8 mouse cellular contexts compared by ENCODE assay signal in the genomic region with DNA sequence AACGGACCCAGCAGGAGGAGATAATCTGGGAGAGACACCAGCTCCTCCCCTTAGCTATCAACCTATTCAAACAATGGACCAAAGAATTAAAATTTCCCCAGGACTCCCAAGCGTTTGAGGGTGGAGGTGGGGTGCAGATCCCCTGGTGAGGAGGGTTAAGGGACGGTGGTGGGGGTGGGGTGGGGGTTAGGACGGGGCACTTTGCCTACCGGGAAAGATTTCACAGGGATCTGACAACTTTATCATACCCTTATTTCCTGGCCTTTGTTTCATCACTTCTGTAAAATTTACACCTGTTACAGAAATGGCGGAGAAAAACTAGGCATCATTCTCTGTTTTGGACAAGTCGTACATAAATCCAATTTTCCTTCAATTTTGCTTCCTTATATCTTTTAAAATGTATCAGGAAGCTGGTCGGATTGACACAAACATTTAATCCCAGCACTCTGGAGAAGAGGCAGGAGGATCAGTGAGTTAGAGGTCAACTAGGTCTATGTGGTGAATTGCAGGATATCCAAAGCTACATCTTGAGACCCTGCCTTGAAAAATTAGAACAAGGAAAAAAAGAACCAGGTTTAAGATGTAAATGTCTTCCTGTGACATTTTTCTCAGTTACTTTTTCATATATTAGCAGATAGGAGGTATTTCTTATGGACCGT. TPM values are rescaled to one million over a fixed set of nuclear protein-coding genes. Genes with fewer than 3 reads are reported as not detected.
DNase-seq lines count a peak whose midpoint lies in the region; ATAC-seq and TF ChIP-seq lines count a peak whose summit lies in the region.

No protein-coding gene starts in this region.

- H3K9me3 ChIP-seq in kidney, embryonic 14.5 days (ENCODE audit: control insufficient read depth, low read length), result no peaks in the 10 kb centered on the region
- H3K9me3 ChIP-seq in hindbrain, embryonic 15.5 days, result no peaks in the 10 kb centered on the region
- H3K9me3 ChIP-seq in midbrain, embryonic 15.5 days, result no peaks in the 10 kb centered on the region

- peak overlapping the region; percentile 41 for H3K4me3 ChIP-seq in kidney, embryonic 14.5 days (ENCODE audit: low read length)
- peak overlapping the region; percentile 24 for H3K4me3 ChIP-seq in cortical plate, adult 2 months (ENCODE audit: insufficient read depth, low read length)
- peak overlapping the region; percentile 50 for H3K4me3 ChIP-seq in hindbrain, embryonic 15.5 days
- peak overlapping the region; percentile 56 for H3K4me3 ChIP-seq in midbrain, embryonic 15.5 days
- no peak overlapping the region for H3K4me3 ChIP-seq in thymus, adult 2 months (ENCODE audit: control insufficient read depth, insufficient read depth, low read length)

- H3K9ac ChIP-seq in kidney, embryonic 14.5 days (ENCODE audit: low read depth, low read length), result no peak overlapping the region
- peak overlapping the region; percentile 74 for H3K9ac ChIP-seq in hindbrain, embryonic 15.5 days
- peak overlapping the region; percentile 74 for H3K9ac ChIP-seq in midbrain, embryonic 15.5 days

- H3K27me3 ChIP-seq in kidney, embryonic 14.5 days (ENCODE audit: control insufficient read depth, insufficient read depth, low read length), result peaks cover 25% of the 10 kb centered on the region
- no peaks in the 10 kb centered on the region for H3K27me3 ChIP-seq in hindbrain, embryonic 15.5 days
- no peaks in the 10 kb centered on the region for H3K27me3 ChIP-seq in midbrain, embryonic 15.5 days (replicated peaks)
- H3K27me3 ChIP-seq in thymus, adult 2 months (ENCODE audit: control insufficient read depth, insufficient read depth, low read length), result no peaks in the 10 kb centered on the region

- H3K4me1 ChIP-seq in kidney, embryonic 14.5 days (ENCODE audit: control insufficient read depth, insufficient read depth, low read length), result 0 out of 2 replicates have a peak, but pooled peaks cover 5% of the 10 kb centered on the region
- H3K4me1 ChIP-seq in cortical plate, adult 2 months (ENCODE audit: control insufficient read depth, insufficient read depth, low read length), result peaks cover 4% of the 10 kb centered on the region
- peaks cover 45% of the 10 kb centered on the region for H3K4me1 ChIP-seq in hindbrain, embryonic 15.5 days (replicated peaks)
- peaks cover 42% of the 10 kb centered on the region for H3K4me1 ChIP-seq in midbrain, embryonic 15.5 days
- peaks cover 16% of the 10 kb centered on the region for H3K4me1 ChIP-seq in thymus, adult 2 months (replicated peaks; ENCODE audit: control insufficient read depth, insufficient read depth, low read length)

- H3K4me2 ChIP-seq in kidney, embryonic 14.5 days (replicated peaks; ENCODE audit: low read depth, low read length), result peak overlapping the region; percentile 98
- H3K4me2 ChIP-seq in hindbrain, embryonic 15.5 days, result peak overlapping the region; percentile 80
- H3K4me2 ChIP-seq in midbrain, embryonic 15.5 days, result peak overlapping the region; percentile 80

- H3K36me3 ChIP-seq in kidney, embryonic 14.5 days (ENCODE audit: control insufficient read depth, insufficient read depth, low read length), result no peaks in the 10 kb centered on the region
- no peaks in the 10 kb centered on the region for H3K36me3 ChIP-seq in hindbrain, embryonic 15.5 days
- H3K36me3 ChIP-seq in midbrain, embryonic 15.5 days (replicated peaks), result no peaks in the 10 kb centered on the region
- H3K36me3 ChIP-seq in thymus, adult 2 months (ENCODE audit: control insufficient read depth, insufficient read depth, low read length), result no peaks in the 10 kb centered on the region

- no peak overlapping the region for H3K27ac ChIP-seq in kidney, embryonic 14.5 days (ENCODE audit: low read depth, low read length)
- peak overlapping the region; percentile 69 for H3K27ac ChIP-seq in cortical plate, adult 2 months (ENCODE audit: insufficient read depth, low read length)
- peak overlapping the region; percentile 98 for H3K27ac ChIP-seq in hindbrain, embryonic 15.5 days (replicated peaks)
- peak overlapping the region; percentile 96 for H3K27ac ChIP-seq in midbrain, embryonic 15.5 days
- no peak overlapping the region for H3K27ac ChIP-seq in thymus, adult 2 months (ENCODE audit: control insufficient read depth, insufficient read depth, low read length)

- ATAC-seq in kidney, embryonic 14.5 days (ENCODE audit: low FRiP score, low TSS enrichment), result no peak
- ATAC-seq in hindbrain, embryonic 15.5 days (ENCODE audit: low FRiP score, low read depth), result no peak
- ATAC-seq in midbrain, embryonic 15.5 days (replicated peaks), result no peak

- no peak for TF ChIP-seq POLR2A in cortical plate, adult 2 months (IDR thresholded peaks at IDR 0.05; ENCODE audit: extremely low read depth, insufficient read depth, low read length)
- no peak for TF ChIP-seq POLR2A in thymus, adult 2 months (IDR thresholded peaks at IDR 0.05; ENCODE audit: control insufficient read depth, extremely low read depth, insufficient read depth, low read length, poor library complexity)

- DNase-seq in kidney, postnatal 4 days, result no peak
- no peak for DNase-seq in urinary bladder, postnatal 25 days (ENCODE audit: low spot score)
- no peak for DNase-seq in thymus, adult 2 months
- no peak for DNase-seq in thymus, postnatal 10 days (ENCODE audit: low spot score in 2 of 2)

- 6% methylated on average over 9 of the region's 9 CpGs for WGBS in kidney, embryonic 14.5 days
- 3% methylated on average over 9 of the region's 9 CpGs for WGBS in hindbrain, embryonic 15.5 days
- 2% methylated on average over 9 of the region's 9 CpGs for WGBS in midbrain, embryonic 15.5 days
- 68% methylated on average over 9 of the region's 9 CpGs for WGBS in thymus, adult 2 months

- TF ChIP-seq CTCF in cortical plate, adult 2 months (IDR thresholded peaks at IDR 0.05; ENCODE audit: extremely low read depth, insufficient read depth, low read length), result no peak
- no peak for TF ChIP-seq CTCF in thymus, adult 2 months (IDR thresholded peaks at IDR 0.05; ENCODE audit: borderline replicate concordance, control insufficient read depth, extremely low read depth, insufficient read depth, low read length, poor library complexity)

RNA-seq across cellular contexts. Expression of a gene that starts 36.0 kb away (rescaled TPM):
- polyA plus RNA-seq in kidney, embryonic 14.5 days (2014; fragmentation: Nextera tagmentation; extraction: Ambion mirVana), result 2.9 and 5.8 TPM in 2 replicates
- 100 and 101 TPM in 2 replicates for polyA plus RNA-seq in cortical plate, adult 2 months (2012; rRNA removed)
- polyA plus RNA-seq in hindbrain, embryonic 15.5 days (2015; fragmentation: Nextera tagmentation; extraction: Ambion mirVana), result 43.4 and 44.5 TPM in 2 replicates
- 34.6 and 36.8 TPM in 2 replicates for polyA plus RNA-seq in midbrain, embryonic 15.5 days (2015; fragmentation: Nextera tagmentation; extraction: Ambion mirVana)
- 11.7 and 12.8 TPM in 2 replicates for polyA plus RNA-seq in thymus, adult 2 months (2012; rRNA removed)

RNA-seq across cellular contexts. Expression of a gene that starts 54.3 kb away (rescaled TPM):
- 4.1 and 7.8 TPM in 2 replicates for polyA plus RNA-seq in kidney, embryonic 14.5 days (2014; fragmentation: Nextera tagmentation; extraction: Ambion mirVana)
- 12.7 and 13.1 TPM in 2 replicates for polyA plus RNA-seq in cortical plate, adult 2 months (2012; rRNA removed)
- 8.2 and 9.0 TPM in 2 replicates for polyA plus RNA-seq in hindbrain, embryonic 15.5 days (2015; fragmentation: Nextera tagmentation; extraction: Ambion mirVana)
- polyA plus RNA-seq in midbrain, embryonic 15.5 days (2015; fragmentation: Nextera tagmentation; extraction: Ambion mirVana), result 8.3 and 9.1 TPM in 2 replicates
- 20.2 and 22.5 TPM in 2 replicates for polyA plus RNA-seq in thymus, adult 2 months (2012; rRNA removed)

RNA-seq across cellular contexts. Expression of a gene that starts 58.1 kb away (rescaled TPM):
- polyA plus RNA-seq in kidney, embryonic 14.5 days (2014; fragmentation: Nextera tagmentation; extraction: Ambion mirVana), result 0.13 TPM in 1 of 2 replicates, not detected in the other
- polyA plus RNA-seq in cortical plate, adult 2 months (2012; rRNA removed), result 0.10 TPM in 1 of 2 replicates, not detected in the other
- polyA plus RNA-seq in hindbrain, embryonic 15.5 days (2015; fragmentation: Nextera tagmentation; extraction: Ambion mirVana), result 0.09 and 0.25 TPM in 2 replicates
- polyA plus RNA-seq in midbrain, embryonic 15.5 days (2015; fragmentation: Nextera tagmentation; extraction: Ambion mirVana), result 0.13 and 0.28 TPM in 2 replicates
- 0.08 TPM in 1 of 2 replicates, not detected in the other for polyA plus RNA-seq in thymus, adult 2 months (2012; rRNA removed)

Comparison
In these comparisons a context has a peak if more than half of its experiments do, and no peak if none do; other contexts are left out.
1. H3K27ac ChIP-seq: peak in cortical plate, adult 2 months (single experiment), hindbrain, embryonic 15.5 days (single experiment) and midbrain, embryonic 15.5 days (single experiment); none in kidney, embryonic 14.5 days (single experiment) and thymus, adult 2 months (single experiment).
2. Peak in every context shown above with its lines, with median percentiles within 50 percentile points of each other: H3K4me2 ChIP-seq.